Mouse (Mus musculus) lung, postnatal 0 days (tissue): Measurements from ENCODE around the gene Tff2. TPM values are rescaled to one million over a fixed set of nuclear protein-coding genes. Genes with fewer than 3 reads are reported as not detected.
A peak's percentile ranks its signal among the peaks of the same experiment; 100 is the strongest.

Source experiments
- ATAC-seq: fragments of 200-750 bp; cut with Nextera tagmentation; 2 replicates; pipeline ENCODE4 v1.8.0; 2017; ENCODE audit warnings: moderate library complexity
- DNase-seq: peaks from one replicate; pipeline ENCODE4 v3.0.0-alpha.2; 2016; ENCODE audit warnings: low spot score
- H3K27ac ChIP-seq: fragments of 300-500 bp; sonication (generic); 2 replicates; pipeline ENCODE4 v1.5.1; 2014; ENCODE audit warnings: antibody characterized with exemption, mild to moderate bottlenecking, low read length, mixed read lengths
- H3K27me3 ChIP-seq: fragments of 300-500 bp; sonication (generic); replicated peaks from 2 replicates; pipeline ENCODE4 v1.6.1; 2014; ENCODE audit warnings: low read length, mixed read lengths; ENCODE audit not compliant: insufficient read depth
- H3K36me3 ChIP-seq: fragments of 300-500 bp; sonication (generic); 2 replicates; pipeline ENCODE4 v1.6.1; 2014; ENCODE audit warnings: low read length, mixed read lengths; ENCODE audit not compliant: insufficient read depth
- H3K4me1 ChIP-seq: fragments of 300-500 bp; sonication (generic); 2 replicates; pipeline ENCODE4 v1.6.1; 2014; ENCODE audit warnings: antibody characterized with exemption, low read depth, low read length, mixed read lengths; ENCODE audit not compliant: insufficient read depth
- H3K4me2 ChIP-seq: fragments of 300-500 bp; sonication (generic); replicated peaks from 2 replicates; pipeline ENCODE4 v1.6.1; 2014; ENCODE audit warnings: low read depth, mild to moderate bottlenecking, low read length, moderate library complexity, mixed read lengths
- H3K4me3 ChIP-seq: fragments of 300-500 bp; sonication (generic); 2 replicates; pipeline ENCODE4 v1.5.1; 2014; ENCODE audit warnings: low read depth, low read length
- H3K9ac ChIP-seq: fragments of 300-500 bp; sonication (generic); replicated peaks from 2 replicates; pipeline ENCODE4 v1.6.1; 2014; ENCODE audit warnings: low read depth, mild to moderate bottlenecking
- H3K9me3 ChIP-seq: fragments of 300-500 bp; sonication (generic); 2 replicates; pipeline ENCODE4 v1.6.1; 2016; ENCODE audit warnings: low read length, mixed read lengths
- CTCF ChIP-seq: IDR thresholded peaks from 2 replicates; pipeline ENCODE4 v1.5.1; 2016; ENCODE audit warnings: antibody characterized with exemption, mild to moderate bottlenecking
- EP300 ChIP-seq: IDR thresholded peaks from 2 replicates; pipeline ENCODE4 v1.6.1; 2016; ENCODE audit warnings: antibody characterized with exemption, mild to moderate bottlenecking, control low read depth
- WGBS: fragments of 180-500 bp; shearing (Covaris S2); extraction: QIAGEN DNeasy Blood & Tissue Kit; methylation state at CpG from one replicate; pipeline ENCODE4 v1.1.7; 2014; 5-methylcytosine and 5-hydroxymethylcytosine counted together
- polyA plus RNA-seq: library from polyadenylated mRNA; unstranded; fragments of >200 nt; fragmentation: Nextera tagmentation; extraction: Ambion mirVana; gene quantifications from 2 replicates; pipeline ENCODE4 v1.2.1, GENCODE M21; 2015

The Tff2 gene
- polyA plus RNA-seq, 1 experiment from 2014 or later, result 0.21 TPM

DNA sequence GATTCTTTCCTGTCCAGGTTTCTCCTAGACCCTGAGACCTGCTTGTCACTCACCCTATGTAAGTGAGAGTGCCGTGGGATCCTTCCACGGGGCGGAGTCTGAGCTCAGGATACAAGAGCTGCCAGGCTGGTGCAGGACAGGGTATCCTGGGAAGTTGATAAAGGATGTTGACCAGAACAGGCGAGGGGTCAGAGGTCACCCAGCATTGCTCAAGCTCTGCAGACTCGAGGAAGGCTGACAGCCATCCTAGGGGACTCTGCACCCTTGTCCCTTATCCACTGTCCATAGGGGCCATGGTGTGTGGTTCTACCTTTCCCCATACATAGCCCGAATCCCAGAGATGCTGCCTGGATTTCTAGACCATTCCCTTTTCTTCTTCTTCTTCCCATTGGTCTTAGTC lies 28.0 kb downstream of the Tff2 start:
- no peaks in the 10 kb centered on the region for H3K36me3 ChIP-seq
- WGBS, result 41% methylated on average over 6 of the region's 6 CpGs
- H3K27me3 ChIP-seq, result no peaks in the 10 kb centered on the region
- no peak overlapping the region for H3K9ac ChIP-seq
- no peak overlapping the region for H3K27ac ChIP-seq
- ATAC-seq (no peak), DNase-seq (no peak)
- TF ChIP-seq CTCF, result no peak
- TF ChIP-seq EP300, result no peak
- no peak overlapping the region for H3K4me2 ChIP-seq
- no peak overlapping the region for H3K4me3 ChIP-seq
- no peaks in the 10 kb centered on the region for H3K4me1 ChIP-seq
- H3K9me3 ChIP-seq, result no peaks in the 10 kb centered on the region

- DNase-seq (no peak), ATAC-seq (no peak)
- H3K4me2 ChIP-seq, result no peak overlapping the region
- H3K4me1 ChIP-seq, result no peaks in the 10 kb centered on the region
- TF ChIP-seq EP300 (no peak), CTCF (no peak)
- no peak overlapping the region for H3K4me3 ChIP-seq
- H3K9ac ChIP-seq, result no peak overlapping the region
- H3K36me3 ChIP-seq, result no peaks in the 10 kb centered on the region
- H3K27ac ChIP-seq, result no peak overlapping the region
- WGBS, result 68% methylated on average over 9 of the region's 9 CpGs
- no peaks in the 10 kb centered on the region for H3K9me3 ChIP-seq
- H3K27me3 ChIP-seq, result no peaks in the 10 kb centered on the region
Measured at GRCm38 (mm10) chr17:31113191-31113856, 30.8 kb downstream of the Tff2 start.

DNA sequence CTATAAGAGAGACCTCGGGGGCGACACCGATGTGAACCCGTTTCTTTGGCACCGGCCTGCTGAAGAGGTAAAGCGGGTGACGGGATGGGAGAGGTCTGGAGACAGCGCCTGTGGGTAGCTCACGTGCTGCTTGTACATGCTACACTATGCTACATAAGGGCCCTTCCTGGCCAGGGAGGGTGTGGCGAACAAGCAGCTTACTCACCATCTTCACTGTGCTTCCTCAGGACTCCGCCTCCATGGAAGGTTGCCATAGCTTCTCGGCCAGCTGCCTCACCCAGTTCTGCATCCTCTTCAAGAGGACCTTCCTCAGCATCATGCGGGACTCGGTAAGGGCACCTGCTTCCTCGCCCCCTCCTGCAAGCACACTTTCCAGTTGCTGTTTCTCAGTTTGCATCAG lies 35.7 kb downstream of the Tff2 start:
- no peak overlapping the region for H3K9ac ChIP-seq
- H3K36me3 ChIP-seq, result no peaks in the 10 kb centered on the region
- no peak overlapping the region for H3K4me2 ChIP-seq
- no peak overlapping the region for H3K27ac ChIP-seq
- WGBS, result 70% methylated on average over 15 of the region's 15 CpGs
- H3K4me3 ChIP-seq, result no peak overlapping the region
- H3K27me3 ChIP-seq, result no peaks in the 10 kb centered on the region
- TF ChIP-seq CTCF (no peak), EP300 (no peak)
- peak; percentile 68 for ATAC-seq
- peak; percentile 37 for DNase-seq
- H3K9me3 ChIP-seq, result no peaks in the 10 kb centered on the region
- H3K4me1 ChIP-seq, result no peaks in the 10 kb centered on the region

DNA sequence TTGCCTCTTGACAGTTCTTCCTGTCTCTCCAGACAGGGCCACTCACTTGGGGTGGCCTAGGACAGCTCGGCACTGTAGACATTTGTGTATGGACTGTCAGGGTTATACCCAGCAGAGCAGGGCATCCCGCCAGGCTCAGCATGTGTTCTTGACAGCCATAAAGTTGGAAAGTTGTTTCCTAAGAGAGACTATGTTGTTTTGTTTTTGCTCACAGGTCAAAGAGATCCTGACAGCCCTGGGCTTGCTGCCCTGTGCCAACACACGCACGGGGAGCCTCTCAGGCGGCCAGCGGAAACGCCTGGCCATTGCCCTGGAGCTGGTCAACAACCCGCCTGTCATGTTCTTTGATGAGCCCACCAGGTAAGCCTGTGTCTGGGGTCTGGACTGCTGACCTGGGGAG lies 40.3 kb downstream of the Tff2 start:
- Histone ChIP-seq H3K4me2 (no peak overlapping the region), H3K27ac (no peak overlapping the region), H3K4me3 (no peak overlapping the region), H3K27me3 (no peaks in the 10 kb centered on the region), H3K9ac (no peak overlapping the region), H3K36me3 (no peaks in the 10 kb centered on the region), H3K4me1 (no peaks in the 10 kb centered on the region), H3K9me3 (no peaks in the 10 kb centered on the region)
- ATAC-seq (no peak), DNase-seq (no peak)
- 76% methylated on average over 8 of the region's 8 CpGs for WGBS
- TF ChIP-seq EP300 (no peak), CTCF (no peak)

DNA sequence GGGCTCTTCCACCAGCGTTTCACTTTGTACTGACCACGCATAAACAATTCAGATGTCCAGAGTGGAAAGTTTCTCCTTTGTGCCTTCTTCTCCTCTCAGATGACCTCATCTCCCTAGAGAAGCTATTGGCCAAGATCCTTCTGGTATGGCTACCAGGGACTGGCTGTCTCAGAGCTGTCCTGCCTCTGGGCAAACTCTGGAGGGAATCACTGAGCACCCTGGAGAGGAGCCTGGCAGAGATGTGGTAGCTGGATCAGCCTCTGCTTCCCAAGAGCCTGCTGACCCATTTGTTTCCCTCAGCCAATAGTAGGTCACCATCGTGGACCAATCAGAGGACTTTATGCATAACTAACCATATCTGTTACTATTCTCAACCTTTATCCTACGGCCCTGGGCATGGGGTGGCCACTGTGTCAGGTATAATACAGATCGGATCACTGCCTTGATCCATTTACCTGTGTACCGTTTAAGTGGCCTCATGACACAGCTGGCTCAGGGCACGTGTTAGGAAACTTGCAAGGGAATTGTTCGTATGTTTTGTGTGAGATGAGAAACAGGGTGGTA lies 41.0 kb downstream of the Tff2 start:
- DNase-seq, result no peak
- Histone ChIP-seq H3K27ac (no peak overlapping the region), H3K9me3 (no peaks in the 10 kb centered on the region), H3K4me2 (no peak overlapping the region), H3K9ac (no peak overlapping the region), H3K36me3 (no peaks in the 10 kb centered on the region), H3K4me3 (no peak overlapping the region), H3K4me1 (no peaks in the 10 kb centered on the region), H3K27me3 (no peaks in the 10 kb centered on the region)
- no peak for TF ChIP-seq CTCF
- no peak for TF ChIP-seq EP300
- no peak for ATAC-seq
- WGBS, result 88% methylated on average over 8 of the region's 8 CpGs

DNA sequence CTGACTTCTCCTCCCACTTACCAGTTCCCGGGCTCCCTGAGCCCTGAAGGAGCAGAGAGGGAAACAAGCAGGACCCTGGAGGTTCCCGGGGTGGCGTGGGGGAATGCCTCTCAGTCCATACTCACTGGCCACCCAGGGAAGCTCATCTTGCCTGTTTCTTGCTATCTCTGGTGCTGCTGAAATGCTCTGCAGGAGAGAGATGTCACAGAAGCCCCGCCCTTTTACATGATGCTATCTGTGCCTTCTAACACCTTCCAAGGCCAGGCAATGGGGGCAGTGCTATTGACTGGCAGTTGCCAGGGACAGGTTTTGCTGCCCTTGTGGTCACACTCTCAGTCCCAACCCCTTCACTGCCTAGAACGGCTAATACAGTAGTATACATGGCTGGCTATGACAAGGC lies 45.3 kb downstream of the Tff2 start:
- Histone ChIP-seq H3K9me3 (no peaks in the 10 kb centered on the region), H3K9ac (no peak overlapping the region), H3K36me3 (no peaks in the 10 kb centered on the region; the same call in none of the 2 replicates), H3K4me2 (no peak overlapping the region), H3K27me3 (no peaks in the 10 kb centered on the region), H3K27ac (no peak overlapping the region), H3K4me1 (no peaks in the 10 kb centered on the region), H3K4me3 (no peak overlapping the region)
- ATAC-seq, result no peak
- WGBS, result 69% methylated on average over 5 of the region's 5 CpGs
- TF ChIP-seq CTCF (no peak), EP300 (no peak)
- DNase-seq, result no peak
